Mouse (Mus musculus) yolk sac, embryonic 10.5 days (tissue): ENCODE measurements at regions not wholly inside any gene's neighbourhood (a gene's known extent, or its start where the extent isn't known, plus 50 kb on each side); places are given as distances from the start of the nearest gene placed in this dataset.
A peak's percentile ranks its signal among the peaks of the same experiment; 100 is the strongest.

ENCODE experiments used
- DNase-seq: peaks from one replicate; pipeline ENCODE4 v3.0.0-alpha.2; 2017; ENCODE audit warnings: low spot score

DNA sequence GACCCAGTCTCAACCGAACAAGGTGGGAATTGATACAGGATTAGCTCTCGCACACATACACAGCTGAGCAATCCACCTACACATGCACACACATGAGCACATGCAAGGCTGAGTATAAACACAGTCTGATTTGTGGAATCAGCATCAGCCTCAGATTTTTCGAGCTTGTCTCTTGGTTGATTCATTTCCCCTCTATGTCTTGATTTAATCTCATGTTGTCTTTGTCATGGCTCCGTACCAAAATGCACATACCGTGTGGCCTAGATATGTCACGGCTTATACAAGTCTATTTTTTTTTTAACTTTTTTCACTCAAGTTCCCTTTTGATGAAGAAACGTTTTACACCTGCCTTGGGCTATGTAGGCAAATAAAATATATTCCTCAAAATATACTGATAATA is 88.6 kb upstream of the Mycn start:
- no peak for DNase-seq

DNA sequence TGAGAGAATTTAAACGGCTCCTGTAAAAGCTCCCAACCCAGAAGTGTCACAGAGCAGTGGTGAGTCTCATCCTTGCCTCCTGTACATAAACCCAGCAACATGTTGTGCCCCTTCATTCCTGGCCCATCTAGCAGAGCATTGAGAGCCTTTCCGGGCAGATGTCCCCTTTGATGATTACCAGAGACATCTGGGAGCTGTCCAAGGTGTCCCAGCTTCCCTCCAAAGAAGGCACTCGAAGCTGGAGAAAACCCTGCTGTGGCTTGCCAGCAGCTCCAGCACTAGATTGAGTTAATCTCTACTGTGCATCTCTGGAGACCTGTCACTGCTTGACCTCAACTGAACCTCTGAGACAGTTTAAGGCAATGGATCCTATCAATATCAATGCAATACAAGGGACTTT is 86.4 kb upstream of the Mycn start:
- DNase-seq = peak; percentile 31

DNA sequence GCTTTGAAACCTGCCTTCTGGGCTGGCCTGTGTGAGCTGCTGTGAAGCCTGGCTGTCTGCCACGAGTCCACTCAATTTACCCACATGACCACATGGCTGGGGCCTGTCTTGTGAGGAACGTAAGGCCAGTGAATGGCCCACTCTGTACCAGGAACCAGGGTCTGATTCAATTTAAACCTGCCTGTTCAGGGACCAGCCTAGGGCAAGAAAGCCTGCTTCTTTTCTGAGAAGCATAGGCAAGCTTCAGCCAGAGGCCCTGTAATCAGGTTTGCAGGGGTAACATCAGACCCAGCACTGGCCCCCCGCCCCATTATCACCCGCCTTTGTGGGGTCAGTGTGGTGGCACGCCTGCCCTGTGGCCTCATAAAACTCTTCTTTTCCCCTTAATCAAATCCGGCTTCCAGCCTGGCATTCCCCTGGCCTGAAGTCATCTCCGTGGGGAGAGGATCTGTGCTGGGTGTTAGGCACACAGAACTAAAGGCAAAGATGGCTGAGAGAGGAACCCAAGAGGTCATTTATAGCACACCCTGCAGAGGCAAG is 84.4 kb upstream of the Mycn start:
- DNase-seq = peak; percentile 18

DNA sequence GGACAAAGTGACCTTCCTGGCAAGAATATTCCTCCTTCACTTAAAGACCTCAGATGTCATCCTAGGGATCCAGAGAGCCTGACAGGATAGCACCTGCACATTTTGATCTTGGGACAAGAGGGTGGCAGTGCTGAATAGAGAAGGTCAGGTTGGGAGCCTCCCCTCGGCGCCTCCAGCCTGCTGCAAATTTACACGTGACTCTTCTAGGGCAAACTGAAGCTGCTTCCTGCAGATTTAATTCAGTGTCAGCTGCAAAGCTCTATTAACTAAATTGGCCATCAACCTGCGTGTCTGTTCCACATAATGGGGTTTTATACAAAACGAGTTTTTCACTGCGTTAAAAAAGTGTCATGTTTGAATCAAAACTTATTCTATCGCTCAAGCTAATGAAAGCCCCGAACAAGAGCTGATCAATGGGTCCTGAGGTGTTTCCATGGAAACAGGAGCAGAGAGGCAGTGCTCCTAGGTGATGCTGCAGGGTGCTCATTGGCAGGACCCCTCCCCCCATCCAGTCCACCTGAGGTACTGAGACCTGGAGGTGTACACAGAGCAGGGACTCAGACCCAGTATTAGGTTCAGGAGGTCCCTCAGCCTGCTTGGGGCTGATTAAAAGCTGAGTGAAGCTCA is 82.6 kb upstream of the Mycn start:
- no peak for DNase-seq

DNA sequence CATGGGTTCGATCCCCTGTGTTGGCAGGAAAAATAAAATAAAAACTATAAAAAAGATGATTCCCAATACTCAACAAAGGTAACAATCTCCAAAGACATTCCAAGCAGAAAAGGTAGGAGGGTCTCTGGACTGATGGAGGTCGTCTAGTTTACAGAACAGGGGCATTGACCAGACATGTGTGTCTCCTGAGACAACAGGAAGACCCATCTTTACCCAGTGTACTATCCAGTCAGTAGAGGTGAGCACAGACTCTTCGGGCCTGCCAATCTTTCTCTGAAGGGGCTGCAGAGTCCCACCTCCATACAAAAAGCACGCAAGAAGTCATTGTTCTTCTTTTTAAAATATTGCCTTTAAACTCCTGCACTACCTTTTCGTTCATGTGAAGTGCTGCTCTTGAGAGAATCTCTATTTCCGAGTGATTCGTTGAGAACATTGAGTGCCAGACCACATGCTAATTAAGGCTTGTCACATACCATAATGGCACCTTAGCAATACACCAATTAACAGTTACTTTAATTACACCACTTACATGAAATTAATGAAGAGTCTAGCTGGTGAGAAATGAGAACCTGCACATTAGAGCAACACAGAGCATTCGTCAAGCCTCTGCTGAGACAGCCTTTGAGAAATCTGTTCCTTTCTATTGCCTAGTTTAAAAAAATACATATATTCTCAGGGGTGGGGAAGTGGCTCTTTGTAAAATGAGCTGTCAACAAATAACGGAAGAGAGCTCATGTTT is 69.5 kb upstream of the Mycn start:
- DNase-seq = no peak

DNA sequence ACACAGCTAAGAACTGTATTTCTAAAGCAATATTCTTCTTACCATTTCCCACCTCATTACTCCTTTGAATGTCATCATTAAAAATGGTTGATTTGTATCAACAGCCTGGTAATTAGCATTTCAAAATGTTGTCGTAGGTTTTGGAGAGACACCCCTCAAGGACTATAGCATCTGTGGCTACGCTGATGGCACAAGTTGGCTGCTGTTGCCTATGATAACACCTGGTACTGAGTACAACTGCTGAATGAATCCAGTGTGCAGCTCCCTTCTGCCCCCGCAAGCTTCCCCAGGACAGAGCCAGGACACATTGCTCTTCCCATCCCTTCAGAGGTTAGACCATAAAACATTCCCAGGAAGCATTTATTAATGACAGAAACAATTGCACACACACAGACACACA is 68.7 kb upstream of the Mycn start:
- no peak for DNase-seq

DNA sequence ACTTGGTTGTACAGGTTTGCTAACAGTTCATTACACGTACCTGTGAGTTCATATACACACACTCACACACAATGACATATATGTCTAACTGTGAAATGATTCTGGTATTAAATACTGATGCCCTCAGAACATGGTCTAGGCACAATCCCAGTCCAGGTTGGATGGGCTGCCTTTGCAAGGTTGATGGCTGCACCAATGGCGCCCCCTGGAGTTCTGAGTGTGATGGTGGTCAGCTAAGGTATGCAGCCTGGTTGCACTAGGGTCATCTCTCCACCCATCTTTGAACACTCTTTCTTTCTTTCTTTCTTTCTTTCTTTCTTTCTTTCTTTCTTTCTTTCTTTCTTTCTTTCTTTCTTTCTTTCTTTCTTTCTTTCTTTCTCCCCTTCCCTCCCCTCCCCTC is 67.8 kb upstream of the Mycn start:
- DNase-seq = peak; percentile 18

DNA sequence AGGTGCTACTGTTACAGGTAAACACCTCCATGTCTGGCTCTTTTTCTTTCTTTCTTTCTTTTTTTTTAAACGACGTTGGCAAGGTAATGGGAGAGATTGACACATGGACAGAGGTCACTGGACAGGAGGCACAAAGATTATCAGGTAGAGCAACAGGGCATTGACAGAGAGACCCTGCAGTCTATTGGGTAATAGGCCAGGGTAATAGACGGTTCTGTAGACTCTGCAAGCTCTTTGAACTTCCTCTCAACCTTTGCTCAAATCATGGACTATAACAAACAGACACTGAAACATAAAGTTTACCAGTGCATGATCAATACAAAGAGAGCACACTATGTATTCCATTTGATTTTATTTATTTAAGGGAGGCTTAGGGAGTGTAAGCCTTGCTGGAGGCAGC is 61.0 kb upstream of the Mycn start:
- DNase-seq = peak; percentile 16

DNA sequence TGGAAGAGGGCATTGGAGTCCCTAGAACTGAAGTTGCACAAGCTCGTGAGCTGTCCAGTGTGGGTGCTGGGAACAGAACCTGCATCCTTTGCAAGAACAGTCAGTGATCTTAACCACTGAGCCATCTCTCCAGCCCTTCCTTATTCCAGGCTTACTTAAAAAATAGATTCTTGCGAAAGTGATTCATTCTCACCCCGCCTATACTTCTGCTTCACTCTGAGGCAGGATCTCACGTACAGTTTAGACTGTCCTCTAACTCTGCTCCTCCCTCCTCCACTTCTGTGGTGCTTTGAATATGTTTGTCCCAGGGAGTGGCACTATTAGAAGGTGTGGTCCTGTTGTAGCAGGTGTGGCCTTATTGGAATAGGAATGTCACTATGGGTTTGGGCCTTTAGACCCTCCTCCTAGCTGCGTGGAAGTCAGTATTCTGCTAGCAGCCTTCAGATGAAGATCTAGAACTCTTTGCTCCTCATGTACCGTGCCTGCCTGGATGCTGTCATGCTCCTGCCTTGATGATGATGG is 60.4 kb upstream of the Mycn start:
- no peak for DNase-seq

DNA sequence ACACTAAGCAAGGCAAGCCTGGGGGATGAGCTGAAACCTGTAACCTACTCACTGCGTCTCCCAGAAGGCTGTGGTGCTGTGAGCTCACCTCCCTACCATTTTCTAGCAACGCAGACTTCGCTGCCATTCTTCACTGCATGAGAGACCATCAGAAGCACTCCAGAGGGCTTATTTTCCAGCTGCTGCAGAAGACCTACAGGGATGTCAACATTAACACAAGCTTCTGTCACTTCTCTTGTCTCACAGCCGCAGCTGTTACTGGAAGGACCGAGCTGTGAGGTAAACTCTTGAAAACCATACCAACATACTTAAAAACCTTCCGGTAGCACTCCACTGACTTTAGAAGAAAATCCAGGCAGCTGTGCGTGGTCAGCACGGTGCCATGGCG is 54.3 kb upstream of the Mycn start:
- DNase-seq = no peak

DNA sequence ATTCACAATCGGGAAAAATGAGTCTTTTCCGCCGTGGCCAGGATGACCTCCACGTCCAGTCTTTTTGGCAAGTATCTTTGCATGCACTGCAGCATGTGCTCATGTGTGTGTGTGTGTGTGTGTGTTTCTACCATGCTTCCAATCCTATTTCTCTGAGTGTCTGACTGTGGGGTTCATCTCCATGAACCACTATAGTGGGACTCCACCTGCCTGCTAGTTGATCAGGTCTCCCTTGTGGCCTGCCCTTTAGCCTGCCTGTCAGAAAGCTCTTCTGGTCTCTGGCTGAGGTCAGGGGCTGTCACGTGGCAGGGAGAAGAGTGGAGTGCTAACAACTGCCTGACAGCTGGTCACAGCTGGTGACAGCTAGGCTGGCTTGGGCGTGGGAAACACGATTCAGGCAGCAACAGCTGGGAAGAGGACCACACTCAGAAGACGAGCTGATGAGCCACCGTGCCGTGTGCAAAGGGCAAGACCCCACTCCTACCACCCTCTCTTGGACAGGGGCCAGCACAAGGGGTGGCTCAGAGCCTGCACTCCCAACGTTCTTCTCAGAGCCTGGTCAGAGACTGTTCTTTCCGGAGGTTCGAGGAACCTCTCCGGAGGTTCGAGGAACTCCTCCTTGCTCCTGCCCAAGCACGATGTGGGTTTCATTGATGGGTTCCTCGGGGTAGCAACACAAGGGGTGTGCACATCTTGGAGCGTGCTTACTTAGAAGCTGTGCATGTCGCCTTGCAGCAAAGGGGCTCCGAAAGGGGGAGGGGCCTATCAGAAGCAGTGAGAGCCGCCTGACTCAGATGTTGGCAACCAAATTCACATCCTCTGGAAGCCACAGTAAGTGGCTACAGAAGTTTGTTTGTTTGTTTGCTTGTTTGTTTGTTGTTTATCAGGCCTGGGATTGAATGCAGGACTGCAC is 53.6 kb upstream of the Mycn start:
- DNase-seq = peak; percentile 66

DNA sequence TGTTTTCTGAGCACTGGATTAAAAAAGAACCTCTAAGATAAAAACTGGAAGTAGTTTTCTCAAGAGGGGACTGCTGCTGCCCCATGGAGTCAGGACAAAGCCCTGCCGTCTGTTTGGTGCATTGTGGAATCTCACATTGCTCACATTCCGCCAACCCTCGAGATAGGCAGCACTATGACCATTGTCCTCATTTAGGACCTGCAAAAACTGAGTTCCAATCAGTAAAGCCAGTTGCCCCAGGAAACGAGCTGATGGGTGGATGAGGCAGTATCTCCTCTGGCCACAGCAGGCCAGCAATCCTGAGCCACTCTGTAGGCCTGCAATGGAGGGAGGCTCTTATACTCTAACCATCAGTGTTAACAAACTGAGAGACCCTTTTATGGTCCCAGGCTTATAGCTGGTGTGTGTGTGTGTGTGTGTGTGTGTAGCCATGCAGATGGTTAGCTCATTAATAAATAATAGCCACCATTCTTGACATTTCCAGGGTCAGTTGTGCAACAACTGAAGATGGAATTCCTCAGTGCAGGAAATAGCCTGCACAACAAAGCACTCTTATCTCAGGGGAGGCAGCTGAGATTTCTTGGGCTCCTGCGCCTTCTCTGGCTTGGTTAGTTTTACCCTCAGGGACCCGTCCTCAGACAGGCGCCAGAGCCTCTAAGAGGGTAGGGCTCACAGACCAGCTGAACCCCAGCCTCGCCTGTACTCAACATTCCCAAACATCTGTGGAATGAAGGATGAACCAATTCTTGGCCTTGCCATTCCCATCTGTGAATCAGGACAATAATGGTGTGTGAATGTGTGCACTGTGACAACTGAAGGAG is 52.4 kb upstream of the Mycn start:
- peak; percentile 56 for DNase-seq
